Mouse (Mus musculus): ENCODE measurements around the gene Rreb1. TPM values are rescaled to one million over a fixed set of nuclear protein-coding genes. Genes with fewer than 3 reads are reported as not detected.

The Rreb1 gene
- polyA plus RNA-seq, 1 experiment from 2014 or later, result 3.0 TPM

DNA sequence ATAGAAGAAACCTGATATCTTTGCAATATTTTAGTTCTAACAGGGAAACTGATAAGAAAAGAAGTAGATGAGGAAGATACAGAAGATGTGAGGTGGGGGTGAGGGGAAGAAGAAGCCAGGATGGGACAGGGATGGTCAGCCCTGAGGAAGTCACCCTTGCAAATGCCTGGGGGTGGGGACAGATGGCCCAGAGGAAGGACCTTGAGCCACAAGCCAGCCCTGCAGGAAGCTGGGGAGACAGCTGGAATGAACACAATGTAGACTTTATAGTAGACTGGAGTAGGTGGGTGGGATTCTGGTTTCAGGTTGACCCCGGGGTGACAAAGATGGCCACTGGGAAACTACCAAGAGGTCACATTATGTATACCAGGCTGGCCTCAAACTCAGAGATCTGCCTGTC, 176.1 kb downstream of the Rreb1 start:
- H3K27ac ChIP-seq (ENCODE audit: low read depth, low read length), result no peak overlapping the region
- no peak overlapping the region for H3K4me2 ChIP-seq (ENCODE audit: low read depth, low read length)
- no peak overlapping the region for H3K4me3 ChIP-seq (ENCODE audit: low read depth, low read length)
- no peaks in the 10 kb centered on the region for H3K4me1 ChIP-seq (ENCODE audit: control insufficient read depth, insufficient read depth, low read length)
- no peaks in the 10 kb centered on the region for H3K36me3 ChIP-seq (ENCODE audit: control insufficient read depth, insufficient read depth, low read length)
- no peaks in the 10 kb centered on the region for H3K27me3 ChIP-seq (ENCODE audit: control insufficient read depth, insufficient read depth, low read length)
- no peaks in the 10 kb centered on the region for H3K9me3 ChIP-seq (ENCODE audit: control insufficient read depth, low read length)
- no peak overlapping the region for H3K9ac ChIP-seq (replicated peaks; ENCODE audit: low read depth, low read length)
- 94% methylated on average over 1 of the region's 1 CpGs for WGBS
- ATAC-seq (ENCODE audit: low read depth), result no peak

GRCm38 (mm10) chr13:37958498-37959238, 180.5 kb downstream of the Rreb1 start:
- no peaks in the 10 kb centered on the region for H3K4me1 ChIP-seq (ENCODE audit: control insufficient read depth, insufficient read depth, low read length)
- WGBS, result 92% methylated on average over 18 of the region's 18 CpGs
- no peak overlapping the region for H3K9ac ChIP-seq (replicated peaks; ENCODE audit: low read depth, low read length)
- no peak overlapping the region for H3K4me2 ChIP-seq (ENCODE audit: low read depth, low read length)
- H3K9me3 ChIP-seq (ENCODE audit: control insufficient read depth, low read length), result no peaks in the 10 kb centered on the region
- no peaks in the 10 kb centered on the region for H3K27me3 ChIP-seq (ENCODE audit: control insufficient read depth, insufficient read depth, low read length)
- no peak for ATAC-seq (ENCODE audit: low read depth)
- no peak overlapping the region for H3K4me3 ChIP-seq (ENCODE audit: low read depth, low read length)
- no peak overlapping the region for H3K27ac ChIP-seq (ENCODE audit: low read depth, low read length)
- no peaks in the 10 kb centered on the region for H3K36me3 ChIP-seq (ENCODE audit: control insufficient read depth, insufficient read depth, low read length)

GRCm38 (mm10) chr13:37959239-37959907, 181.2 kb downstream of the Rreb1 start:
- Histone ChIP-seq H3K27me3 (ENCODE audit: control insufficient read depth, insufficient read depth, low read length) (no peaks in the 10 kb centered on the region), H3K4me3 (ENCODE audit: low read depth, low read length) (no peak overlapping the region), H3K27ac (ENCODE audit: low read depth, low read length) (no peak overlapping the region), H3K4me2 (ENCODE audit: low read depth, low read length) (no peak overlapping the region), H3K9ac (replicated peaks; ENCODE audit: low read depth, low read length) (no peak overlapping the region), H3K9me3 (ENCODE audit: control insufficient read depth, low read length) (no peaks in the 10 kb centered on the region), H3K36me3 (ENCODE audit: control insufficient read depth, insufficient read depth, low read length) (no peaks in the 10 kb centered on the region), H3K4me1 (ENCODE audit: control insufficient read depth, insufficient read depth, low read length) (no peaks in the 10 kb centered on the region)
- no peak for ATAC-seq (ENCODE audit: low read depth)
- WGBS, result 77% methylated on average over 15 of the region's 15 CpGs

DNA sequence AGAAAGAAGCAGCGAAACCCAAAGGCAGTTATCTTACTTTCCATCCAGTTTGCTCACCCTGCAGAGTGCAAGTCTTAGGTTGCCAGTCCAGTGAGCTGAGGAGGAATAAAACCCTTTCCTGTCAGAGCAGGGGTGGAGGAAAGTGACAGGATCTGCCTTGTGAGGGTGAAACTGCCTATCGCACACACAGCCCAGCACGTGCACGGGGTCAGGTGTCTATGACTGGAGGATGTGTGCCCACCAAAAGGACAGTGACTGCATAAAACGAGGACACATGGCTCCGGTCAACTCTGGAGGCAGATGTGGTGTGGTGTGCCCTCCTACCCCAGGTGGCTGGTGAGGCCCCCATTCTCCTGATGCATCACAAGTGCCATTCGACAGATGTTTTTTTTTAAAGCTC, 181.7 kb downstream of the Rreb1 start:
- H3K27ac ChIP-seq (ENCODE audit: low read depth, low read length), result no peak overlapping the region
- no peaks in the 10 kb centered on the region for H3K4me1 ChIP-seq (ENCODE audit: control insufficient read depth, insufficient read depth, low read length)
- H3K27me3 ChIP-seq (ENCODE audit: control insufficient read depth, insufficient read depth, low read length), result no peaks in the 10 kb centered on the region
- H3K4me3 ChIP-seq (ENCODE audit: low read depth, low read length), result no peak overlapping the region
- ATAC-seq (ENCODE audit: low read depth), result no peak
- 91% methylated on average over 7 of the region's 7 CpGs for WGBS
- H3K36me3 ChIP-seq (ENCODE audit: control insufficient read depth, insufficient read depth, low read length), result no peaks in the 10 kb centered on the region
- no peak overlapping the region for H3K4me2 ChIP-seq (ENCODE audit: low read depth, low read length)
- H3K9me3 ChIP-seq (ENCODE audit: control insufficient read depth, low read length), result no peaks in the 10 kb centered on the region
- H3K9ac ChIP-seq (replicated peaks; ENCODE audit: low read depth, low read length), result no peak overlapping the region

DNA sequence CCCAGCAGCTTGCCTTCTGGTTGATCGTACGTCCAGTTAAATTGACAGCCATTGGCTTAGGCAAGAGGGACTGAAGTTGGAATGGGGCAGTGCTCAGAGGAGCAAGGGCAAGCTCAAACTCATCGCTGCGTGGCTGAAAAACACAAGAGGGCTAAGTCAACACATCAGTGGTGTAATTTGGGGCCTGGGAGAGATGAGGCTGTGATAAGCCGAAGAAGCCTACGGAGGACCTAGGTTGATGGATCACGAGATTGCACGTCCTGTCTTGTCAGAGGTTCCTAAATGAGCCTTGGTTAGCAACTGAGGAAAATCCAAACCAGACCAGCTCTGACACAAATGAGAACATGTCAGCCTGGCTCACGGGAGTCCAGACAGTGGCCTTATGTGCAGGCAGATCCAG, 184.3 kb downstream of the Rreb1 start:
- Histone ChIP-seq H3K4me1 (ENCODE audit: control insufficient read depth, insufficient read depth, low read length) (no peaks in the 10 kb centered on the region), H3K4me3 (ENCODE audit: low read depth, low read length) (no peak overlapping the region), H3K36me3 (ENCODE audit: control insufficient read depth, insufficient read depth, low read length) (no peaks in the 10 kb centered on the region), H3K4me2 (ENCODE audit: low read depth, low read length) (no peak overlapping the region), H3K9me3 (ENCODE audit: control insufficient read depth, low read length) (no peaks in the 10 kb centered on the region), H3K9ac (replicated peaks; ENCODE audit: low read depth, low read length) (no peak overlapping the region), H3K27ac (ENCODE audit: low read depth, low read length) (no peak overlapping the region), H3K27me3 (ENCODE audit: control insufficient read depth, insufficient read depth, low read length) (no peaks in the 10 kb centered on the region)
- 86% methylated on average over 9 of the region's 9 CpGs for WGBS
- no peak for ATAC-seq (ENCODE audit: low read depth)

DNA sequence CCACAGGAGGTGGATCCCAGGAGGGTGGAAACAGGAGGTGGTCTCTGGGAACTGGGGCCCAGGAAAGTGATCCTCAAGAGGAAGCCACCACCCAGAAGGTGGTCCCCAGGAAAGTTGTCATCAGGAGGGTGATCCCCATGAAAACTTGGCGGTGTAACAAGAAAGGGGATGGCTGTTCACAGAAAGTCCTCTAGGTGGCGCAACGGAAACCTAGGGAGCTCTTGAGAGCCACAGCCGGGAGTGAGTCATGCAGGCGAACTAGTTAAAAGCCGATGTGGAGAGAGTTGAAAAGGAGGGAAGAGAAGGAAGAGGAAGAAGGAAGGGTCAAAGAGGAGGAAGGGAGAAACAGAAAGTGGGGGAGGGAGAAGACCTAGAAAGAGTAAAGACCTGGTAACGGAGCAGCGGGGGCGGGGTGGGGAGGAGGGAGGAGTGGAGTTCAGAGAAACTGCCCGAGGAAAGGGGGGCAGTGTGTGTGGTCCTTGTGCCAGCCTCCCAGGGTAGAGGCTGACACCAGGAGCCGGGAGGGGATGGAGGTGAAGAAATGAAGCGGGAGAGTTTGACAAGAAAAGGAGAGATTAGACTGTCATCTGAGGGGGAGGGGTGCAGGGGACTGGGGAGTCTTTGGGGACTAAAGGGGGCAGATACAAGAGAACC, 185.3 kb downstream of the Rreb1 start:
- no peak overlapping the region for H3K27ac ChIP-seq (ENCODE audit: low read depth, low read length)
- H3K4me2 ChIP-seq (ENCODE audit: low read depth, low read length), result peak overlapping the region; percentile 40; the same call in 1 of the 2 replicates
- no peaks in the 10 kb centered on the region for H3K4me1 ChIP-seq (ENCODE audit: control insufficient read depth, insufficient read depth, low read length)
- peak; percentile 31; the same call in 1 of the 2 replicates for ATAC-seq (ENCODE audit: low read depth)
- no peaks in the 10 kb centered on the region for H3K36me3 ChIP-seq (ENCODE audit: control insufficient read depth, insufficient read depth, low read length)
- H3K27me3 ChIP-seq (ENCODE audit: control insufficient read depth, insufficient read depth, low read length), result no peaks in the 10 kb centered on the region
- no peaks in the 10 kb centered on the region for H3K9me3 ChIP-seq (ENCODE audit: control insufficient read depth, low read length)
- H3K9ac ChIP-seq (replicated peaks; ENCODE audit: low read depth, low read length), result no peak overlapping the region
- no peak overlapping the region for H3K4me3 ChIP-seq (ENCODE audit: low read depth, low read length)
- WGBS, result under 1% methylated on average over 12 of the region's 12 CpGs

DNA sequence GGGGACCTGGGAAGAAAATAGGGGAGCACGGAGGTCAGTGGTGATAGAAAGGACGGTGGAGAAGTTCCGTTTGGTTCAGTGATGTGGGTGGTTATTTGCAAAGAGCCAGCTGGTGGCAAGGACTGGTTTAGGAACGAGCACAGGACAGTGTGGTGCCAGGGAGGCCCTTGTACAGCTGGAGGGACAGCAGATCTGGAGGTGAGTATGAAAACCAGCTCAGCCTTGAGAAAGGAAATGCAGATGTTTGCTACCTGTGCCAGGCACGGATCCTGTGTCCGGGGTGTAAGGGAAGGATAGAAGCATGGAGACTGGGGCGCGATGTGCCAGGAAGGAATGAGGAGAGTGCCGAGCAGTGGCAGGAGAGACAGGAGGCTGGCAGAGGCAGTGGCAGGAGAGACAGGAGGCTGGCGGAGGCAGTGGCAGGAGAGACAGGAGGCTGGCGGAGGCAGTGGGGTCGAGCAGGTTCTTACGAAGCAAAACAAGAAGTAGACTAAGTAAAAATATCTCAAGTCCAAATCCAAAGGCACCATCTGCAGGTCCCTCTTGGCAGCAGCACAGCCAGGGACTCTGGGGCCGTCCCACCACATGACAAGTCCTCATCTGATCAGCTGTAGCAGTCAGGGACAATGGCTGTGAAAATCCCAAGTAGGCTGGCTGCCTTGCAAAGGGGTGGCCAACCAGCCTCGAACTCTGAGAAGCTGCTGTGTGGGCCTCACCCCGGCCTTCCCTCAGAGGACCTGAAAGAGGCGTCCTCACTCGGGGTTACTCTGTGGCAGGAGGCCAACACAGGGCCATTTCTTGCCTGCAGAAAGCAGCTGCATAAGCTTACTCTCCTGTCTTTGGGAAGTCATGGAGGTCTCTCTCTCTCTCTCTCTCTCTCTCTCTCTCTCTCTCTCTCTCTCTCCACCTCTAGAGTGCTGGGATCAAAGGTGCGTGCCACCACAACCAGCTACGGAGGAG, 186.2 kb downstream of the Rreb1 start:
- H3K4me2 ChIP-seq (ENCODE audit: low read depth, low read length), result peak overlapping the region; percentile 40; the same call in 1 of the 2 replicates
- H3K9me3 ChIP-seq (ENCODE audit: control insufficient read depth, low read length), result no peaks in the 10 kb centered on the region
- ATAC-seq (ENCODE audit: low read depth), result no peak
- no peak overlapping the region for H3K27ac ChIP-seq (ENCODE audit: low read depth, low read length)
- WGBS, result 45% methylated on average over 20 of the region's 20 CpGs
- no peaks in the 10 kb centered on the region for H3K36me3 ChIP-seq (ENCODE audit: control insufficient read depth, insufficient read depth, low read length)
- no peak overlapping the region for H3K4me3 ChIP-seq (ENCODE audit: low read depth, low read length)
- H3K4me1 ChIP-seq (ENCODE audit: control insufficient read depth, insufficient read depth, low read length), result no peaks in the 10 kb centered on the region
- no peaks in the 10 kb centered on the region for H3K27me3 ChIP-seq (ENCODE audit: control insufficient read depth, insufficient read depth, low read length)
- H3K9ac ChIP-seq (replicated peaks; ENCODE audit: low read depth, low read length), result no peak overlapping the region

GRCm38 (mm10) chr13:37965126-37965914, 187.1 kb downstream of the Rreb1 start:
- Histone ChIP-seq H3K9ac (replicated peaks; ENCODE audit: low read depth, low read length) (no peak overlapping the region), H3K4me2 (ENCODE audit: low read depth, low read length) (no peak overlapping the region), H3K4me1 (ENCODE audit: control insufficient read depth, insufficient read depth, low read length) (no peaks in the 10 kb centered on the region), H3K4me3 (ENCODE audit: low read depth, low read length) (no peak overlapping the region), H3K27me3 (ENCODE audit: control insufficient read depth, insufficient read depth, low read length) (no peaks in the 10 kb centered on the region), H3K36me3 (ENCODE audit: control insufficient read depth, insufficient read depth, low read length) (no peaks in the 10 kb centered on the region), H3K9me3 (ENCODE audit: control insufficient read depth, low read length) (no peaks in the 10 kb centered on the region), H3K27ac (ENCODE audit: low read depth, low read length) (no peak overlapping the region)
- ATAC-seq (ENCODE audit: low read depth), result no peak
- WGBS, result 22% methylated on average over 17 of the region's 17 CpGs
